Mouse (Mus musculus): ENCODE results near the gene Ercc5.

The Ercc5 gene

DNA sequence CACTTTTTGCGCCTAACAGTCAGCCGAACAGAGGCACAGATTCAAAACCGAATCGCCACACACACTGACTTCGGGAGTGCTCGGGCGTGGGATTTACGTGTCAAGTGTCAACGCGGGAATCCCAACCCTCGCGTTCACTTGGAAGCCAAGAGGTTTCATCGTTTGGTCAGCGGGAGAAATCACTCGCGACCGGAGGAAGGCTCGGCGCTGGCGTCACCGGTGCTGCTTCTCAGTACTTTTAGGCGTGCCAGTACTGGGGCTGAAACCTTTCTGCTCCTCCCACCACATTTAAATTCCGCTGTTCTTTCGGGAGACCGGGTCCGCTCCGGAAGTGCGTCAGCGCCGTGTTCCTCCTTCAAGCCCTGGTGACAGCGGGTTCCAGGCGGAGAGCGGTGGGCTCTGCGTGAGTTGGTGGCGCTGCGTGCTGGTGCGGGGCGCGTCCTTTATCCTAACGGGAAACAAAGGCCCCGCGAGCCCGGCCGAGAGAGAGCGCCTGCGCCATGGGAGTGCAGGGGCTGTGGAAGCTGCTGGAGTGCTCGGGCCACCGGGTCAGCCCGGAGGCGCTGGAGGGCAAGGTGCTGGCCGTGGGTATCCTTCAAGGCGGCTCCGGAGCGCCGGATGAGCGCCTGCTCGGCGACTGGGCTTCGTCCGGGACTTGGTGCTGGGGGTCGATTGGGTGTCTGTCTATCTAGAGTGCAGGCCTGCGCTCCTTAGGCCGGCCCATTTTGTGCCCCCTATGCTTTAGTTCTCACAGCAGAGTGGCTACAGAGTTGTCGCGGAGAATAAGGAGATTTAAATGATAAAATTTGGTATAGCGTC is at the start of gene Ercc5:
TSS of gene Ercc5 (plus strand) at position 182 of the 819 bp plus-strand sequence.
- in situ Hi-C loops (cut with MboI, MseI), result no loop called here

DNA sequence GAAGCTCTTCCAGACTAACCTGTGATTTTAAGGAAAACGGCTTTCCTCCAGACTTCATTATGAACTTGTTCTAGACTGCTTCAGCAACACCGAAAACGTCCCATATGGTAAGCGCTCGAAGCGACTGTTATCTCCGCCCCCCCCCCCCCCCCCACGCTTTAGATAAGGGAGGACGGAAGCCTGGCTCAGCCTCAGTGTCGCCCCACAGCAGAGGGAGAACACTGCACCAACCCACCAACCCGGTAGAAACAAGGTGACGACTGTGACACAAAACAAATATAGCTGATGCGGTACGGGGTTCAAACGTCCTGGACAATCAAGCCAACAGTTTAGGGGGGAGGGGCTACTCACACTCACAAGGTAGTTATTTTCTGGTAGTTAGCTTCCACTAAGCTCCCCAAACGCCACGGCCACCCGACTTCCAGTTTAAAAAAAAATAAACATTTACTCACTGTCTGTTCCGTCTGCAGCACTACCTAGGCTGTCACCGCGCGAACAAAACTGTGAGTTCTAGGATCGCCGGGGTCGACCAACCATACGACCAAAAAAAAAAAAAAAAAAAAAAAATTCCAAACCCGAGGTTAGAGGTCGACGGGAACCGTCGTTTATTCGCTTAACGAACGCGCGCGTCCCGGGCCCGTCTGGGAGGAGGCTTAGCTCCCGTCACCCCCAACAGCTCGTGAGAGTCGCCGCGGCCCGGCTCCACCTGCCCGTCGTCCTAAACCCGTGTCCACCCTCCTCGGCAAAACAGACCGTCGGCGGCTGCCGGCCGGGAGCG is 45.9 kb upstream of the Ercc5 start:
- in situ Hi-C loops (cut with MboI, MseI), result no loop called here

DNA sequence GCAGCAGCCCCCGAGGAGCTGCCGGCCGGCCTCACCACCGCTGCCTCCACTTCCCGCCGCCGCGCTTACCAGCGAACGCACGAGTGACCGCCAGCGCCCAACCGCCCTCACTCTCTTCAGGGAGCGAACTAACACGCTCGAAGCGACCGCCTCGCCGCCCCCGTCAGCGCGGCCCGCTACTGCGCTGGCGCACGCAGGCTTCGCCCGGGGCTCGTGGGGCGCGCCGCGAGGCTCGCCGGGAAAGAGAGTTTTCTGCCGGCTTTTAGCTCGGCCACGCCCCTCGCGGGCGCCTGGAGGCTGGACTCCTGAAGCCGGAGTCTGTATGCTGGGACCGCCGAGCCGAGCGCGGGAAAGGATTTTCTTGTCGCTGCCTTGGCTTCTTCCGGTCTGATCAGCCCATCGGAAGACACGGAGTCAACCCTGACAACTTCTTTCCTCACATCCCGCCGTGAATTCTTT is 45.3 kb upstream of the Ercc5 start, which contains the start of gene Tex30:
TSS of gene Tex30 (minus strand) at position 183 of the 459 bp plus-strand sequence.
- in situ Hi-C loops (cut with MboI, MseI), result no loop called here

DNA sequence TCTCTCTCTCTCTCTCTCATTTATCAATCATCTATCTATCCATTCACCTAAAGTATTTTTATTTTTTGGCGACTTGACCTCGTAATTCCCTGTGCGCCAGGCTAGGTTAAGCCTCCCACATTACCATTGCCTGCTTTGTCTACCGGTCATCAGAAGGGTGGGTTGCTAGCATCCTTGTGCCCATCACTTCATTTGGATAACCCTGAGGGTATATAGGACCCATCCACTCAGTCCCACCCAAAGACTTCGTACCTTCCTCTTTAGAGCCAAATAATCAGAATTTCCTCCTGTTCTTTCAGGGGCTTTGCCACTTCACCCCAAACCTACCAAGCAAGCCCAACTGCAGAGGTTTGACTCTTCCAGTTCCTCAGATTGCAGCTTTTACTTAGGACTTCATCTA is 44.6 kb upstream of the Ercc5 start:
- in situ Hi-C loops (cut with MboI, MseI), result no loop called here

DNA sequence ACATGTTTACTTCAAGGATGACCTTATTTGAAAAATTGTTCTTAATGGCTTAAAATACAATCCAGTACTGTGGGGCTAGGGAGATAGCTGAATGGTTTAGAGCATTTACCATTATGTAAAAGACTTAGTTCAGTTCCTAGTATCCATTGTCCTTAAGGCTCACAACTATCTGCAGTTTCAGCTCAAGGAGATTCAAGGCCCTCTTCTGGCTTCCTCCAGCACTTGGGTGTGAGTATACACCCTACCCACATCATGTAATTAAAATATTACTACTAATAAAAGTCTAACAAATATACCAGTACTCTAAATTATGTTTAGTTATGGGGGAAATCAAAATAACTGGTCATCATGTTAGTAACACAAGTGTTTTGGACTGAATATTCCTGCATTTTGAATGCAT is 30.0 kb upstream of the Ercc5 start:
- in situ Hi-C loops (cut with MboI, MseI), result no loop called here

DNA sequence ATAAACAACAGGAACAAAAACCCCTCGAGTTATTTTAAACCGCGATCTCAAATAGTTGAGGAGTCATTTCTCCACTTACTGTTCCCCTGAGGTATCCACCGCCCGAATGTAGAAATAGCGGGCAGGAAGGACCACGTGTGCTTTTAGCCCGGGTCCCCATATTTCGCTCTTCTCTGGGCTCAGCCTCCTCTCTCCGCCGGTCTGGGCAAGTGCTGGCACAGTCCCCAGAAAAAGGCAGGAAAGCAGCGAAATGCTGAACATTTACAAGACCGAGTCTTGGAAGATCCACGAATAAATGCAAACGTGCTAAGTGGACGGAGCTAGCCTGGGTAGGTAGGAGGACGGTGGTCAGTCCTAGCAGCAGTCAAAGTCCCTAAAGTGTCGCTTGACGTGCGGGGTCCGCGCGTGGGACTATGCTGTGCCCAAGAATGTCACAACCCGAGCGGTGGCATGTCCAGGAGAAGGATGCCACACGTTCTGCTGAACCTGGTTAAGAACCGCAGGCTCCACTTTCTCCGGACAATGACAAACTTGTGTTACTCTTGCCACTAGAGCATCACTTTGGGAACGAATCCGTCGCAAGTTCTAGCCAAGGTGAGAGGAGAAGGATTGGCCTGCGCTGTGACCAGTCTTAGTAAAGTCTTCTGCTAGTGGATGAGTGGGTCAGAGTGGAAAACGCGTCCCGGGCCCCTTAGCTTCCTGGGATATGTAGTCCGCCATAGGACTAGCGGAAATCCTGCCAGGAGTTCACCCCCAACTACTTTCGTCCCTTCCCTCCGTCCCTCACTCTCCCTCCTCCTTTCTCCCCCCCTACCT is 29.1 kb upstream of the Ercc5 start, which contains the start of the genes Kdelc1 and Bivm:
TSS of gene Kdelc1 (minus strand) at position 570 of the 816 bp plus-strand sequence.
TSS of gene Bivm (plus strand) at position 719 of the 816 bp plus-strand sequence.
- in situ Hi-C loops (cut with MboI, MseI), result no loop called here

DNA sequence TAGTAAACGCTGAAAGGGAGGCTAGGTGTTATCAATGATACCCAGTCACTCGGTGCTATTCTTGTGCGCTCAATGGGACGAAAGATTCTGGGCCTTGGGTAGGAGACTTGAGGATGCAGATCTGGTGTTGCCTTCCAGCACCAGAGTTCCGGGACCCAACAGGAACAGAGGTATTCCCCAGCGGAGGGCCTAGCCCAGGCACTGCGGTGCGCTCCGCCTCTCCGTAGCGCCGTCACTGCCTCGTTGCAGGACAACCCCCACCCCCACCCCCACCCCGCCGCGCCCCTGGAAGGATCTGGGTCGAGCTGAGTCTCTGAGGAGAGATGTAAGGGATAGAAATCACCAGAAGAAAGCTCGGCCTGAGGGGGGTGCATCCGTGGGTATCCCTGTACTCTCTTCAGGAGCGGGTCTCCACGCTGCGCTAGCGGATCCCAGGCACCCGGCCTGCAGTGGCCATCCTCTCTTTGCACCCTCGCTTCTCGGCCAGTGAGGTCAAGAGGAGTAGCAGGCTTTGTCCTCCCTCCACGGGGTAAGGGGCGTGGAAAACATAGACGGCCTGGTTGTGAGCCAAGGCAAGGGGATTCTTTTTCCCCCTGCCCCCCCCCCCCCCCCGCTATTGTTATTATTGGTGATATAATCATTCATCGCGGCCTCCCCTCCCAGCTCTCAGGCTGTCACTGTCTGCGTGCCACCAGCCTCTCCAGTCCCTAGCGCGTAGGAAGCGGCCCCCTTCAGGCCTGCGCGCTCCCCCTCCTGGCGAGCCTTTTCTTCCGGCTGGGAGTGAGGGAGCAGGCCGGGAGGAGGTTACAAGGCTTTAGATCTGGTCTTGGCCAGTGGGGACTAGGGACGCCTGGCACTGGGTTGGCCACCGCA is 28.1 kb upstream of the Ercc5 start:
- in situ Hi-C loops (cut with MboI, MseI), result no loop called here

DNA sequence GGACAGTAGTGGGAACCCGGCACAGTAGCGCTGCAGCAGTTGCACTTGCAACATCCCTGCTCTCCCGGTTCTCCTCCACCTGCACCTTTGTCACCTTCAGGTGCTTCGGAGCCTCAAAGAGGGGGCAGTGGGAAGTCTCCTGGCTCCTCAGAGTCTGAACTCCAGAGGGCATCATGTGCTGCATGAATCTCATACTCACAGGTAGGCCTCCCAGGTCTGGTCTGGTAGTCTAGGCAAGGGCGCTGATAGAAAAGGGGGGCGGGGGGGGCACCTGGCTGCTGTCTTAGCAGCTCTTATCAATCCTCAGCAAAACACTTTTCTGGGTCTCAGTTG is 27.5 kb upstream of the Ercc5 start:
- in situ Hi-C loops (cut with MboI, MseI), result no loop called here

DNA sequence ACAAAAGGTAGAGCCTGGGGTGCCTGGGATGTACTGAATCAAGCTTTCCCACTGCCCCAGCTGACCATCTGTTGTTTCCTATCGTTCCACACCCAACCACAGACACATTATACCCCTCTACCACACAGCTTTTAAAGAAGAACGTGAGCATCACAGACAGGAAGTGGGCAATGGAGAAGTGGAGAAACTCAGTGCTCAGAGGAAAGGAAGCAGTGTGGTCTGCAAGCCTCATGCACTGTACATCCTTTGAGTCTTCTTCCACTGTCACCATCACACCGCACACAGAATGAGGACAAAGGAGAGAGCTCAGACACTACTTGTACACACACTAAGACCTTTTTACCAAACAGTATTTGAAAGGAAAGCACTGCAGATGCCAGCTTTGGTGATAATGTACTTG is 25.3 kb upstream of the Ercc5 start:
- in situ Hi-C loops (cut with MboI, MseI), result no loop called here

DNA sequence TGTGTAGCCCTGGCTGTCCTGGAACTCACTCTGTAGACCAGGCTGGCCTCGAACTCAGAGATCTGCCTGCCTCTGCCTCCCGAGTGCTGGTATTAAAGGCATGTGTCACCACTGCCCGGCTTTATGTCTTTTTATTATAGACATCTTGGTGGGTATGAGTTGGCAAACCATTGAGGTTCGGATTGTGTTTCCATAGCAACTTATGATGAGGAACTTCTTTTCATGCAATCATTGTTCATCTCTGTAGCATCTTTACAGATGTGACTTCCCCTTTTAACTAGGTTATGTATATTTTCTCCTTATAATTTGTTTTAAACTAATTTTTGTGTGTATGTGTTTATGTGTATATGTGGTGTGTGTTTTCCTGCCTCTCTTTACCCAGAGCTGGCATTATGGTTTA is 22.0 kb upstream of the Ercc5 start:
- in situ Hi-C loops (cut with MboI, MseI), result no loop called here

DNA sequence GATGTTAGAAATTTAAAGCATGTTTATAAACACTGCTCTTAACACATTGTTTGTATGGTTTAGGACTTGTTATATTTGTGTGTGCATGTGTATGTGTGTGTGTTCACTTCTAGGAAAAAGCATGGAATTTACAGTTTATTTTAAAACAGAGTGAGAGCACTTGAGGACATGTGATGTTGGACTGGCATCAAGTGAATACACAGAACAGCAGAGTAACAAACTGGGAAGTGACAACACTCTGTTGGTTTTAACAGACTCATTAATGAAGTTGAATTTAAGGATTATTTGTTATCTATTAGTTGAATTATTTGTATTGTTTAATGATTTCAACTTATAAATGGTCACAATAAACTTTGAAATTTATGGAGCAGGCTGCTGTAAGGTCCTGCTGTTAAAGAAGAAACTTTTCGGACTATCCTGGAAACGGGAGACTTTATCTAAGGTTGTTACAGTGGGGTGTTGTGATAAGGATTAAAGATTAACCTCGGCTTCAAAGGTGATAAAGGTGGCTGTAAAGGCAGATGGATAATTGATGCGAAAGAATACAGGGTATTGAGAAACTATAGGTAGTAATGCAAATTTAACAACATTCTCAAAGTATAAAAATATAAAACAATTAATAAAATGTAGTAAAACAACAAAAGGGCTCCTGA is 17.5 kb upstream of the Ercc5 start:
- in situ Hi-C loops (cut with MboI, MseI), result loop anchor here (5.0 kb wide), 1 partner anchor 67 kb away; no protein-coding TSS in a partner anchor

DNA sequence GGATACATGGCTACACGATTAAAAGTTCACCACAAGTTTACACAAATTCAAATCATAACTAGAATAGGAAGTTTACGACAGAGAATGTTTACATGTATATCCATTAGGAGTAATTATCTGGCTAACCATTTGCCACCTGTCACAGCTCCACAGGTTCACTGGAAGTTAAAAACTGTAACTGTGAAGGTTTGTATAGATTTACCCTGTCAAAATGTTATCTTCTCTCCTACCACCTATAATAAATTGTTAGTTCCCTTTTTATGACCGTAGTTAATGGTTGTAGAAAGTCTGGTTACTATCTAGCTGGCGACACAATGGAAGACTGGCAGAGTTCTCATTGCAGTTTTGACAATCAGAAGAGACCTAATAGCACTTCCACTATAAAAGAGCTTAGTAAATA is 7.3 kb upstream of the Ercc5 start:
- in situ Hi-C loops (cut with MboI, MseI), result no loop called here

DNA sequence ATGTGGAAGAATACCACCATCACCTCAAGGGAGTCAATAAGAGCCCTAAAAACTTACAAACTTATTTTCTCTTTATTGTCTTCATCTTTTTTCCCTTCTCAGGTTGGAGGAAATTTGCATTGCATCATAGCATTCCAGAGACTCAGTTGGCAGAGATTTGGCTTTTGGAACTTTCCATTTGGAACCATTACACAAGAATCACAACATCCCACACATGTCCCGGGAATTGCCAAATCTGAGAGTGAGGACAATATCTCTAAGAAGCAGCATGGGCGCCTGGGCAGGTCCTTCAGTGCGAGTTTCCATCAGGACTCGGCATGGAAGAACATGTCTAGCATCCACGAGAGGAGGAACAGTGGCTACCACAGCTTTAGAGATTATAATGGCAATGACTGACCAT is 4.8 kb upstream of the Ercc5 start:
- in situ Hi-C loops (cut with MboI, MseI), result no loop called here

DNA sequence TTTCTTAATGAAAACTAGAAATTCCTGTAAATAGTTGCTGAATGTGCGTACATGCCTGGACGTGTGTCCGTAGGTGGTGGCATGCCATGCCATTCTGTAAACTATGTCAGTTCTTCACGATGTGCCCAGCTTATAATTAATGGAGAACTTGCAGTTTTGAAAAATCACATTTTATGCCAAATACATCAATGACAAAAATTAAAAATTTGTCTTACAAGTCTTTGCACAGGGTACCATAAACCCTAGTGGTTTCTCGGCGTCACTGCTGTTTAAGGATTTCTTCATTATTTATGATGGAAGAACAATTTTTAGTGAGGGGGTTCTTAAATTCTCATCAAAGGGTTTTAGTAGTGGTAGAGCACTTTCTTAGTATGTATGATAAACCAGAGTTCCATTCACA is 1.2 kb downstream of the Ercc5 start:
- in situ Hi-C loops (cut with MboI, MseI), result no loop called here

DNA sequence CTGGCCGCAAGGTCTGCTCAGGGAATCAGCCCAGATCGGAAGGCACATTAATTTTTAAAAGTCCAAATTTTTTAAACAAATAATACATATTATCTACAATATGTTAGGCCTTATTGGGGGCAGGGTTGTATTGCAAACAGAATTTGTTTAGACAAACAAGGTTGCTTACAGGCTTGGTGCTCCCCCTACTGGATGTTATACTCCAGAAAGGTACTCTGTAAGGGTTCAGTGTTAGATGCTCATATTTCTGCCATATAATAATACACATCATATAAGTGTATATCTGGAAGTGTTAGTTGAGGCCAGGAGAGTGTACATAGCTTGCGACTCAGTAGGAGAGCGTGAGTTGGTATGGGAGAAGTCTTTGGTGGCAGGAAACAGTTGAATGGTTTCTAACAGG is 7.7 kb downstream of the Ercc5 start:
- in situ Hi-C loops (cut with MboI, MseI), result no loop called here

DNA sequence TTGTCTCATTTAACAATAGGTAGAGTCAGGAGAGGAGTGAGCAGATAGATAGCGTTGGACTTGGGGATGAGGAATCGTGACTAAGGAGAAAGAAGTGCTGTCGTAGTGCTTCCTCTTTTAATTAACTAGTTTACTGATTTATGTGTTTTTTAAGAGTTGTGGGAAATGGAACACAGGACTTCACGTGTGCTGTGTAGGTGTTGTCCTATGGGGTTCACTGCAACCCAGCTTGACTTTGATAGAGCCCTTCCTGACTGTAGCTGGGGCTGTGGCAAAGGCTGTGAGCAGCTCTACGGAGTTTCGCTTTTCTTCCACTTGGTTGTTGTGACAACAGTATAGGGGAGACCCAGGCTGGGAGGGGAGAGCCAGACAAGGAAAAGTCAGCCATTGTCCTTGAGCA is 10.8 kb downstream of the Ercc5 start:
- in situ Hi-C loops (cut with MboI, MseI), result no loop called here

DNA sequence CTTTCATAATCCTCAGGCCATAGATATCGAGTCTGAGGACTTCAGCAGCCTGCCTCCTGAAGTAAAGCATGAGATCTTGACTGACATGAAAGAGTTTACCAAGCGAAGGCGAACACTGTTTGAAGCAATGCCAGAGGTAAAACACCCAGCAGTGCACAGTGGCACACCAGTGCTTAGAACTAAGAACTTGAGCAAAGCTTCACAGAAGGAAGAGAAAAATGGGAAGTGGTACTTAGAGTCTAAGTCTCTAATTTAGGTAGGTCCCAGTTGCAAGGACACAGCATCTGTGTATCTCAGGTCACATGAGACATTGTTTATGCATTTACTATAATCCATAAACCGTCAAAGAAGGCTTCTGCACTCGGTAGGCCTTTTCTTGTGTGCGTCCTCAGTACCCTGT is 14.3 kb downstream of the Ercc5 start:
- in situ Hi-C loops (cut with MboI, MseI), result no loop called here

DNA sequence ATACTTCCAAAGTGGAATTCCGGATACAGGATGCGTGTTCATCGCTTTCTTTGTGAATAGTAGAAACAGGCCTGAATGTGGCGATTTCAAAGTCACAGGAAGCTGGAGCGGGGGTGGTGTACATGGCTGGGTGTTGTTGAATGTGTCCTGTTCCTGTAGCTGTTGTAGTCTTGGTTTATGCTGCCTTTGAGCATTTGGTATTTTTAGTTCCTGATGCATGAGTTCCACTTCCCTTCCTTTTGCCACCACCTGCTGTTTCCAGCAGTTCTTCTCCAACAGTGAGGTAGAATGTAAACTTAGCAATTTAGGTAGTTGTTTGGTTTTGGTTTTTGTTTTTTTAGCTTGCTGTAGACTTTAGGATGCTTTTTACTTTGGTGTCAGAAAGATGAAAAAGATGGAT is 14.8 kb downstream of the Ercc5 start:
- in situ Hi-C loops (cut with MboI, MseI), result no loop called here

DNA sequence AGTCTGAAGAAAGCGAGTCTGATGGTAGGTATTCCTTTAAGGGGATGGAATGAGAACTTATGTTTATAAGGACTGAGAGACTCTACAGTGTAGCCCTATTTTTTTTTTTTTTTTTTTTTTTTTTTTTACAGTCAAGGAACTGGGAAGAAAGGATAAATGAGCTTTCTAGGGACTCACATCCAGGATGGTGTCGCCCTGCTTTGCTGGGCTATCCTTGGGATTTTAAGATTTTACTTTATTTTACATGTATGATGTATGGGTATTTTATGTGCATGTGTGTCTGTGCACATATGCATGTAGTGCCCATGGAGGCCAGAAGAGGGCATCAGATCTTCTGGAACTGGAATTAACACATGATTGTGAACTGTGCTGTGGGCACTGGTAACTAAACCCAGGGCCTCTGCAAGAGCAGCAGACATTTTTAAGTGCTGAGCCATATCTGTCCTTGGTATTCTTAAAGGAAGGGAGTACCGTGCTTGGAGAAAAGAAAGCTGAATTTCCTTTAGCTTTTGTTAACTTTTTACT is 20.4 kb downstream of the Ercc5 start:
- in situ Hi-C loops (cut with MboI, MseI), result no loop called here

DNA sequence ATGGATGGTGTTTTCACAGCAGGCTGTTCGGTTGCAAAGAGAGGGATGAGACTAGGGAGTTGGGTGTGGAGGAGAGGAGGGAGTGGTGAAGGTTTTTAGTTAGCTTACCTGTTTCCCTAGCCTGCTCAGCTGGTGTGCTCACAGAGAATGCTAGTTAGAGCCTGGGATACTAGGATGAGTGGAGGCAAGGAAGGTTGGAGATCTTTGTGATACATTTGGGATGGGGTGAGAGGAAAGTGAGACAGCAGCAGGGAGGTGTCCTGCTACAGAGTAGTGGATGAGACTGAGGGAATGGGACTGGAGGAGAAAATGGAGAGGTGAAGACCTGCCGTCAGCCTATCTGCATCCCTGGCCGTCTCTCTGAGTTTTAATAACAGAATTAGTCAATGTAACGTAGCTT is 25.1 kb downstream of the Ercc5 start:
- in situ Hi-C loops (cut with MboI, MseI), result no loop called here

All from regulatory T cell (primary cell).